Mouse (Mus musculus) thymus, postnatal 4 days (tissue): ENCODE data around the gene Rwdd2b.
A peak's percentile ranks its signal among the peaks of the same experiment; 100 is the strongest.

Source experiments
- DNase-seq: peaks from one replicate; pipeline ENCODE4 v3.0.0; 2021

The Rwdd2b gene

DNA sequence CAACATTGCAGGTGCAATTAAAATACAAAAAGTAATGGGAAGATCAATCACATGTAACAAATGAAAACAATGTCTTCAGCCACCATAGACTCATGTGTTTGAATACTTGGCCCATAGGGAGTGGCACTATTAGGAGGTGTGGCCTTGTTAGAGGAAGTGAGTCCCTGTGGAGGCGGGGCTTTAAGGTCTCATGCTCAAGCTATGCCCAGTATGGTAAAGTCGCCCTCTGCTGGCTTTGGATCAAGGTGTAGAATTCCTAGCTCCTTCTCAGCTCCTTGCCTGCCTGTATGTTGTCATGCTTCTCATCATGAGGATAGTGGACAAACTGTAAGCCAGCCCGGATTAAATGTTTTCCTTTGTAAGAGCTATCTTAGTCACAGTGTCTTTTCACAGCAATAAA, 35.4 kb downstream of the Rwdd2b start:
- peak; percentile 45 for DNase-seq

- peak; percentile 60 for DNase-seq
These were observed 46.4 kb downstream of the Rwdd2b start for GRCm38 (mm10) chr16:87393813-87394548.

GRCm38 (mm10) chr16:87387444-87387977, 52.9 kb downstream of the Rwdd2b start:
- no peak for DNase-seq

DNA sequence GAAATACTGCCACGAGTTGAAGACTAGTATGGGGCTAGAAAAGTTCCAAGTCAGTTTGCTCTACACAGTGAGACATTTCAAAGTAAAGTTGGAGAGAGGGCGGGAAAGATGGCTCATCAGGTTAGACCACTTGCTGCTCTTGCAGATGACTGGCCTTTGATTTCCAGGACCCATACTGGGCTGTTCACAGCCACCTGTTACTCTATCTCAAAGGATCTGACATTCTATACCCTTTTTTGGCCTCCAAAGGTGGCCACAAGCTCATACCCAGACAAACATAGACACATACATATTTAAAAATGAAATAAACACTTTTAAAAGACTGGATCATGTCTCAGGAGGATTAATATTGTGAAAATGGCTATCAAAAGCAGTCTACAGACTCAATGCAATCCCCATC, 56.0 kb downstream of the Rwdd2b start:
- no peak for DNase-seq
